Mouse (Mus musculus) myocyte (in vitro differentiated cells): ENCODE results near the gene Mtch2. TPM values are rescaled to one million over a fixed set of nuclear protein-coding genes. Genes with fewer than 3 reads are reported as not detected.

Experiments
- H3K27me3 ChIP-seq: one replicate; pipeline ENCODE4 v1.6.1; 2011; ENCODE audit not compliant: control insufficient read depth, insufficient read depth, insufficient read length
- H3K36me3 ChIP-seq: one replicate; pipeline ENCODE4 v1.6.1; 2011; ENCODE audit not compliant: control insufficient read depth, insufficient read depth
- H3K4me2 ChIP-seq: one replicate; pipeline ENCODE4 v1.6.1; 2011; ENCODE audit warnings: low read depth, control low read depth
- H3K4me3 ChIP-seq: one replicate; pipeline ENCODE4 v1.5.1; 2011; ENCODE audit warnings: mild to moderate bottlenecking, control low read depth, moderate library complexity
- H3K79me2 ChIP-seq: one replicate; pipeline ENCODE4 v1.6.1; 2011; ENCODE audit not compliant: control insufficient read depth, insufficient read depth
- H3ac ChIP-seq: one replicate; pipeline ENCODE4 v1.6.1; 2011; ENCODE audit not compliant: control insufficient read depth, insufficient read length
- CEBPB ChIP-seq: IDR thresholded peaks from 2 replicates; pipeline ENCODE4 v1.6.1; 2011; ENCODE audit warnings: mild to moderate bottlenecking, moderate library complexity; ENCODE audit not compliant: poor library complexity, insufficient read depth, severe bottlenecking
- E2F4 ChIP-seq: IDR thresholded peaks from one replicate; pipeline ENCODE4 v1.6.1; 2011; ENCODE audit warnings: mild to moderate bottlenecking, control low read depth, moderate library complexity; ENCODE audit not compliant: insufficient read depth
- MAX ChIP-seq: IDR thresholded peaks from one replicate; pipeline ENCODE4 v1.6.1; 2011; ENCODE audit warnings: low read depth, mild to moderate bottlenecking, control low read depth
- MYOD1 ChIP-seq, 3 experiments: IDR thresholded peaks; one replicate each; pipeline ENCODE4 v1.6.1; 2011; ENCODE audit warnings: control low read depth in 2 of 3, low read depth in 2 of 3, mild to moderate bottlenecking in 2 of 3, moderate library complexity in 1 of 3; ENCODE audit not compliant: insufficient read length in 2 of 3, control insufficient read depth in 1 of 3
- MYOG ChIP-seq, 3 experiments: IDR thresholded peaks; one replicate each; pipeline ENCODE4 v1.6.1; 2011; ENCODE audit warnings: control low read depth in 2 of 3, low read depth in 2 of 3, mild to moderate bottlenecking in 2 of 3; ENCODE audit not compliant: insufficient read length in 2 of 3, control insufficient read depth in 1 of 3, insufficient read depth in 1 of 3
- POLR2A ChIP-seq: IDR thresholded peaks from one replicate; pipeline ENCODE4 v1.6.1; 2011; ENCODE audit warnings: low read depth, mild to moderate bottlenecking, control low read depth, moderate library complexity; ENCODE audit not compliant: insufficient read length
- POLR2AphosphoS2 ChIP-seq: IDR thresholded peaks from one replicate; pipeline ENCODE4 v1.6.1; 2011; ENCODE audit warnings: low read depth, control low read depth; ENCODE audit not compliant: insufficient read length
- SRF ChIP-seq: IDR thresholded peaks from one replicate; pipeline ENCODE4 v1.6.1; 2011; ENCODE audit warnings: low read depth; ENCODE audit not compliant: control insufficient read depth, insufficient read length
- TCF12 ChIP-seq: IDR thresholded peaks from one replicate; pipeline ENCODE4 v1.6.1; 2011; ENCODE audit warnings: mild to moderate bottlenecking, control low read depth; ENCODE audit not compliant: poor library complexity, insufficient read depth, severe bottlenecking
- USF1 ChIP-seq: IDR thresholded peaks from one replicate; pipeline ENCODE4 v1.6.1; 2011; ENCODE audit warnings: low read depth, mild to moderate bottlenecking, control low read depth, moderate library complexity
- polyA plus RNA-seq: library from polyadenylated mRNA; unstranded; fragments of >200 nt; fragmentation: generic; extraction: Trizol; gene quantifications from one replicate; pipeline ENCODE4 v1.2.1, GENCODE M21; 2012; ENCODE audit warnings: missing spikeins

Mtch2 gene
- polyA plus RNA-seq, 1 experiment, result 170 TPM

- Histone ChIP-seq H3ac (no peak overlapping the region), H3K4me3 (no peak overlapping the region), H3K4me2 (no peak overlapping the region), H3K27me3 (no peaks in the 10 kb centered on the region), H3K36me3 (peaks cover 32% of the 10 kb centered on the region), H3K79me2 (peaks cover 43% of the 10 kb centered on the region)
- TF ChIP-seq POLR2AphosphoS2 (no peak), MYOG (IDR thresholded peaks at IDR 0.05; ENCODE audit: control insufficient read depth in 1 of 3, insufficient read depth in 1 of 3, insufficient read length in 2 of 3, low read depth in 2 of 3) (no peak), E2F4 (no peak), USF1 (no peak), CEBPB (no peak), MYOD1 (IDR thresholded peaks at IDR 0.05; ENCODE audit: control insufficient read depth in 1 of 3, insufficient read length in 2 of 3, low read depth in 2 of 3) (no peak), SRF (no peak), TCF12 (no peak), POLR2A (no peak), MAX (no peak)
Observed at GRCm38 (mm10) chr2:90913671-90914070, 66.7 kb downstream of the Mtch2 start.

GRCm38 (mm10) chr2:90915516-90915915 is 68.6 kb downstream of the Mtch2 start:
- no peak for TF ChIP-seq E2F4
- Histone ChIP-seq H3K4me2 (peak overlapping the region; percentile 97), H3K36me3 (peaks cover 18% of the 10 kb centered on the region), H3ac (no peak overlapping the region), H3K4me3 (no peak overlapping the region), H3K27me3 (no peaks in the 10 kb centered on the region), H3K79me2 (peaks cover 43% of the 10 kb centered on the region)

Other genes with a start within 250 kb of the Mtch2 start
- 7.8 TPM for gene Nup160, start 169.9 kb upstream of the Mtch2 start, polyA plus RNA-seq
- gene Fnbp4, start 101.8 kb upstream of the Mtch2 start, polyA plus RNA-seq, result 9.3 TPM
- gene Agbl2, start 64.4 kb upstream of the Mtch2 start, polyA plus RNA-seq, result not detected
- gene C1qtnf4, start 38.7 kb downstream of the Mtch2 start, polyA plus RNA-seq, result 0.04 TPM
- 11.9 TPM for gene Kbtbd4, start 57.6 kb downstream of the Mtch2 start, polyA plus RNA-seq
- 268 TPM for gene Ndufs3, start 57.7 kb downstream of the Mtch2 start, polyA plus RNA-seq
- 27.1 TPM for gene Celf1, start 93.2 kb downstream of the Mtch2 start, polyA plus RNA-seq
- gene Rapsn, start 188.5 kb downstream of the Mtch2 start, polyA plus RNA-seq, result 199 TPM
- gene Psmc3, start 206.9 kb downstream of the Mtch2 start, polyA plus RNA-seq, result 688 TPM
- gene Slc39a13, start 223.3 kb downstream of the Mtch2 start, polyA plus RNA-seq, result 41.1 TPM
- gene Spi1, start 235.2 kb downstream of the Mtch2 start, polyA plus RNA-seq, result 0.04 TPM